11 mouse cellular contexts compared by ENCODE assay signal in the genomic region with DNA sequence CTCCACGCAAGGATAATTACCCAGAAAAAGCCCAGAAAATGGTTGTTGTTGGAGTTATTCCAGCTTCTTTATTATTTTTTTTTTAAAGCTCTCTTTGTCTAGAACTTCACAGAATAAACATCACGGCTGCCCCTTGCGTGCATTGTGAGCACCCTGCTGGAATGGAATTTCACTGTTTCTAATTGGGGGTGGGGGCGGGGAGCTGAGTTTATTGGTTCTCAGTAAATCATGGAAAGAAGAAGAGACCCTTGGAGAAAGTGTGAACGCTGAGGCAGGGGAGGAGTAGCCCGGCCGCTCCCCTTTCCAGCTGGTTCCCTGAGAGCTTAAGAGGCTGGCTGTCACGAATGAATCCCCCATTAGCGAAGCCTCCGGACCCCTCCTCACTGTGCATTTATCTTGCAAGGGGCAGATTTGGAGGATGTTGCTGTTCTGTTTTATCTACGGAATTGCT.
DNase-seq lines count a peak whose midpoint lies in the region; ATAC-seq lines count a peak whose summit lies in the region.
"Had no signal": no experiment of that assay in that cellular context is flagged by ENCODE, and none has a peak within 500 bp of the region (broad histone marks: within the 10 kb centered on the region; RNA-seq: fewer than 3 reads in every experiment).

No protein-coding gene starts in this region.

- no peaks in the 10 kb centered on the region for H3K9me3 ChIP-seq in heart, embryonic 15.5 days (replicated peaks)
- H3K9me3 ChIP-seq in hindbrain, embryonic 15.5 days: no peaks in the 10 kb centered on the region

- no peaks in the 10 kb centered on the region for H3K27me3 ChIP-seq in heart, embryonic 15.5 days
- H3K27me3 ChIP-seq in hindbrain, embryonic 15.5 days: no peaks in the 10 kb centered on the region; the same call in 1 of the 2 replicates

- peak overlapping the region; percentile 55 for H3K27ac ChIP-seq in heart, embryonic 15.5 days
- 0 out of 2 replicates have a peak overlapping the region, but pooled peaks have one; percentile 4 for H3K27ac ChIP-seq in hindbrain, embryonic 15.5 days (replicated peaks)

- WGBS in heart, embryonic 15.5 days: 39% methylated on average over 11 of the region's 11 CpGs
- WGBS in hindbrain, embryonic 15.5 days: 6% methylated on average over 11 of the region's 11 CpGs

- no peak overlapping the region for H3K4me3 ChIP-seq in heart, embryonic 15.5 days
- no peak overlapping the region for H3K4me3 ChIP-seq in hindbrain, embryonic 15.5 days

- H3K9ac ChIP-seq in heart, embryonic 15.5 days: no peak overlapping the region
- no peak overlapping the region for H3K9ac ChIP-seq in hindbrain, embryonic 15.5 days

- H3K4me2 ChIP-seq in heart, embryonic 15.5 days: 0 out of 2 replicates have a peak overlapping the region, but pooled peaks have one; percentile 14
- peak overlapping the region; percentile 39 for H3K4me2 ChIP-seq in hindbrain, embryonic 15.5 days

- H3K36me3 ChIP-seq in heart, embryonic 15.5 days: no peaks in the 10 kb centered on the region
- no peaks in the 10 kb centered on the region for H3K36me3 ChIP-seq in hindbrain, embryonic 15.5 days

- peaks cover 27% of the 10 kb centered on the region for H3K4me1 ChIP-seq in heart, embryonic 15.5 days (replicated peaks)
- H3K4me1 ChIP-seq in hindbrain, embryonic 15.5 days (replicated peaks): peaks cover 16% of the 10 kb centered on the region

- ATAC-seq in heart, embryonic 15.5 days (replicated peaks; ENCODE audit: insufficient number of reproducible peaks, insufficient read depth, low FRiP score, low read depth): no peak
- ATAC-seq in hindbrain, embryonic 15.5 days (ENCODE audit: low FRiP score, low read depth): no peak
- ATAC-seq: activated CD4-positive, CD25-positive, alpha-beta regulatory T cell, adult 4 months had no signal

- DNase-seq in heart, adult 18-20 months: no peak
- DNase-seq in embryo, embryonic 9.5 days (ENCODE audit: extremely low spot score): peak; percentile 53
- DNase-seq in neural tube, embryonic 10.5 days (ENCODE audit: extremely low spot score, low spot score): peak; percentile 44
- no peak for DNase-seq in gastrocnemius, adult 18-20 months (ENCODE audit: low spot score)
- DNase-seq in cerebellum, postnatal 36 days: no peak
- DNase-seq in spleen, postnatal 10 days (ENCODE audit: low spot score in 2 of 2): no peak
- DNase-seq: cerebellum, postnatal 25 days; thymus, postnatal 4 days had no signal

Comparison
In these comparisons a context has a peak if more than half of its experiments do, and no peak if none do; other contexts are left out.
1. DNase-seq: peak in embryo, embryonic 9.5 days (single experiment) and neural tube, embryonic 10.5 days (single experiment); none in heart, adult 18-20 months (0 of 2), gastrocnemius, adult 18-20 months (single experiment), cerebellum, postnatal 36 days (0 of 2) and spleen, postnatal 10 days (0 of 2).